In genomic region chr4:128646762-128647161, GRCm38 (mm10) we compare ENCODE assay signal across 23 mouse cellular contexts. TPM values are rescaled to one million over a fixed set of nuclear protein-coding genes. Genes with fewer than 3 reads are reported as not detected.
DNase-seq lines count a peak whose midpoint lies in the region; ATAC-seq lines count a peak whose summit lies in the region.
"Had no signal": no experiment of that assay in that cellular context is flagged by ENCODE, and none has a peak within 500 bp of the region (broad histone marks: within the 10 kb centered on the region; RNA-seq: fewer than 3 reads in every experiment).

No protein-coding gene starts in this region.

- H3K9me3 ChIP-seq in heart, embryonic 10.5 days, result no peaks in the 10 kb centered on the region
- H3K9me3 ChIP-seq in kidney, embryonic 16.5 days (ENCODE audit: low read length), result no peaks in the 10 kb centered on the region
- H3K9me3 ChIP-seq in kidney, embryonic 14.5 days (ENCODE audit: control insufficient read depth, low read length), result no peaks in the 10 kb centered on the region
- H3K9me3 ChIP-seq in embryonic facial prominence, embryonic 11.5 days (replicated peaks; ENCODE audit: control insufficient read depth, low read length), result no peaks in the 10 kb centered on the region
- H3K9me3 ChIP-seq: embryonic facial prominence, embryonic 15.5 days; forebrain, embryonic 10.5 days; heart, embryonic 12.5 days; hindbrain, embryonic 15.5 days had no signal

- ATAC-seq in kidney, embryonic 16.5 days (ENCODE audit: low FRiP score, low TSS enrichment), result no peak
- ATAC-seq in kidney, embryonic 14.5 days (ENCODE audit: low FRiP score, low TSS enrichment), result no peak
- no peak for ATAC-seq in embryonic facial prominence, embryonic 11.5 days (replicated peaks; ENCODE audit: insufficient number of reproducible peaks, low FRiP score, low TSS enrichment, low read depth)
- ATAC-seq: forebrain, embryonic 14.5 days had no signal

- H3K4me1 ChIP-seq in heart, embryonic 10.5 days, result peaks cover 55% of the 10 kb centered on the region
- peaks cover 46% of the 10 kb centered on the region for H3K4me1 ChIP-seq in kidney, embryonic 16.5 days (ENCODE audit: insufficient read depth, low read length)
- H3K4me1 ChIP-seq in kidney, embryonic 14.5 days (ENCODE audit: control insufficient read depth, insufficient read depth, low read length), result peaks cover 27% of the 10 kb centered on the region
- H3K4me1 ChIP-seq in embryonic facial prominence, embryonic 11.5 days (ENCODE audit: control insufficient read depth, insufficient read depth, low read length), result 0 out of 2 replicates have a peak, but pooled peaks cover 3% of the 10 kb centered on the region

- peaks cover 5% of the 10 kb centered on the region; the same call in 1 of the 2 replicates for H3K27me3 ChIP-seq in heart, embryonic 10.5 days (ENCODE audit: insufficient read depth, poor library complexity, severe bottlenecking)
- H3K27me3 ChIP-seq in kidney, embryonic 16.5 days (ENCODE audit: insufficient read depth, low read length), result no peaks in the 10 kb centered on the region
- H3K27me3 ChIP-seq in kidney, embryonic 14.5 days (ENCODE audit: control insufficient read depth, insufficient read depth, low read length), result no peaks in the 10 kb centered on the region
- H3K27me3 ChIP-seq in embryonic facial prominence, embryonic 11.5 days (ENCODE audit: control insufficient read depth, insufficient read depth, low read length), result no peaks in the 10 kb centered on the region
- H3K27me3 ChIP-seq: embryonic facial prominence, embryonic 15.5 days; heart, embryonic 12.5 days; hindbrain, embryonic 15.5 days had no signal

- DNase-seq in heart, embryonic 10.5 days (ENCODE audit: low spot score), result peak; percentile 80
- no peak for DNase-seq in heart, adult 11 months
- DNase-seq in embryo, embryonic 10.5 days (ENCODE audit: low spot score), result peak; percentile 42
- DNase-seq in embryonic facial prominence, embryonic 11.5 days (ENCODE audit: low spot score), result peak; percentile 37
- DNase-seq in adrenal gland, adult 2 months, result no peak
- DNase-seq: adrenal gland, postnatal 14 days; cerebellum, adult 11-12 months; cerebellum, adult 9-10 months; cerebellum, postnatal 36 days; gastrocnemius, postnatal 36 days; heart, adult 18-20 months; heart, postnatal 36 days had no signal

- H3K4me3 ChIP-seq in heart, embryonic 10.5 days, result no peak overlapping the region
- no peak overlapping the region for H3K4me3 ChIP-seq in kidney, embryonic 16.5 days (ENCODE audit: low read length)
- no peak overlapping the region for H3K4me3 ChIP-seq in kidney, embryonic 14.5 days (ENCODE audit: low read length)
- H3K4me3 ChIP-seq in embryonic facial prominence, embryonic 11.5 days (ENCODE audit: low read depth, low read length), result no peak overlapping the region
- H3K4me3 ChIP-seq: embryonic facial prominence, embryonic 15.5 days; erythroblast, embryonic 14.5 days; forebrain, embryonic 10.5 days; heart, embryonic 12.5 days; hindbrain, embryonic 15.5 days had no signal

- WGBS in heart, embryonic 10.5 days, result 9% methylated on average over 7 of the region's 7 CpGs
- 11% methylated on average over 7 of the region's 7 CpGs for WGBS in kidney, embryonic 16.5 days
- 9% methylated on average over 7 of the region's 7 CpGs for WGBS in kidney, embryonic 14.5 days
- WGBS in embryonic facial prominence, embryonic 11.5 days, result 25% methylated on average over 7 of the region's 7 CpGs

- no peak overlapping the region for H3K4me2 ChIP-seq in kidney, embryonic 16.5 days (replicated peaks; ENCODE audit: low read depth, low read length)
- H3K4me2 ChIP-seq in kidney, embryonic 14.5 days (replicated peaks; ENCODE audit: low read depth, low read length), result no peak overlapping the region
- H3K4me2 ChIP-seq in embryonic facial prominence, embryonic 11.5 days (ENCODE audit: low read depth, low read length), result no peak overlapping the region
- H3K4me2 ChIP-seq: embryonic facial prominence, embryonic 15.5 days; heart, embryonic 12.5 days; hindbrain, embryonic 15.5 days had no signal

- no peak overlapping the region for H3K9ac ChIP-seq in kidney, embryonic 16.5 days (replicated peaks; ENCODE audit: low read length)
- no peak overlapping the region for H3K9ac ChIP-seq in kidney, embryonic 14.5 days (ENCODE audit: low read depth, low read length)
- no peak overlapping the region for H3K9ac ChIP-seq in embryonic facial prominence, embryonic 11.5 days (replicated peaks; ENCODE audit: low read length)
- H3K9ac ChIP-seq: embryonic facial prominence, embryonic 15.5 days; heart, embryonic 12.5 days; hindbrain, embryonic 15.5 days had no signal

- H3K36me3 ChIP-seq in heart, embryonic 10.5 days, result no peaks in the 10 kb centered on the region
- no peaks in the 10 kb centered on the region for H3K36me3 ChIP-seq in kidney, embryonic 16.5 days (ENCODE audit: insufficient read depth, low read length)
- no peaks in the 10 kb centered on the region for H3K36me3 ChIP-seq in kidney, embryonic 14.5 days (ENCODE audit: control insufficient read depth, insufficient read depth, low read length)
- no peaks in the 10 kb centered on the region for H3K36me3 ChIP-seq in embryonic facial prominence, embryonic 11.5 days (replicated peaks; ENCODE audit: control insufficient read depth, insufficient read depth, low read depth, low read length)
- H3K36me3 ChIP-seq: embryonic facial prominence, embryonic 15.5 days; forebrain, embryonic 10.5 days; heart, embryonic 12.5 days; hindbrain, embryonic 15.5 days had no signal

- H3K27ac ChIP-seq in heart, embryonic 10.5 days, result no peak overlapping the region
- peak overlapping the region; percentile 31 for H3K27ac ChIP-seq in kidney, embryonic 16.5 days (ENCODE audit: low read length)
- H3K27ac ChIP-seq in kidney, embryonic 14.5 days (ENCODE audit: low read depth, low read length), result no peak overlapping the region
- no peak overlapping the region for H3K27ac ChIP-seq in embryonic facial prominence, embryonic 11.5 days (replicated peaks; ENCODE audit: low read depth, low read length)
- H3K27ac ChIP-seq: embryonic facial prominence, embryonic 15.5 days; forebrain, embryonic 10.5 days; hindbrain, embryonic 15.5 days had no signal

RNA-seq across cellular contexts. Expression of gene Phc2, which starts 7.7 kb away (rescaled TPM):
- 24.5 and 35.2 TPM in 2 replicates for polyA plus RNA-seq in heart, embryonic 10.5 days (2016; fragmentation: Nextera tagmentation; extraction: Ambion mirVana)
- 19.4 and 21.4 TPM in 2 replicates for polyA plus RNA-seq in kidney, embryonic 16.5 days (2015; fragmentation: Nextera tagmentation; extraction: Ambion mirVana)
- 46.6 and 50.2 TPM in 2 replicates for polyA plus RNA-seq in kidney, embryonic 14.5 days (2014; fragmentation: Nextera tagmentation; extraction: Ambion mirVana)
- 65.7 and 68.0 TPM in 2 replicates for polyA plus RNA-seq in embryonic facial prominence, embryonic 11.5 days (2014; fragmentation: Nextera tagmentation; extraction: Ambion mirVana)
- 10 to 100 TPM; 72.6 to 91.6 TPM for total RNA-seq in adrenal gland, adult 2 months (2021)
- 84.0 and 89.4 TPM in 2 replicates for polyA plus RNA-seq in adrenal gland, adult 2 months (2012; rRNA removed)

RNA-seq across cellular contexts. Expression of gene Tlr12, which starts 28.3 kb away (rescaled TPM):
- polyA plus RNA-seq in heart, embryonic 10.5 days (2016; fragmentation: Nextera tagmentation; extraction: Ambion mirVana), result 0.30 and 0.57 TPM in 2 replicates
- polyA plus RNA-seq in kidney, embryonic 16.5 days (2015; fragmentation: Nextera tagmentation; extraction: Ambion mirVana), result 3.5 and 4.3 TPM in 2 replicates
- 0.91 and 1.1 TPM in 2 replicates for polyA plus RNA-seq in kidney, embryonic 14.5 days (2014; fragmentation: Nextera tagmentation; extraction: Ambion mirVana)
- polyA plus RNA-seq in embryonic facial prominence, embryonic 11.5 days (2014; fragmentation: Nextera tagmentation; extraction: Ambion mirVana), result 0.10 and 0.60 TPM in 2 replicates
- total RNA-seq in adrenal gland, adult 2 months (2021), result 1 to 10 TPM in 1 of 2 experiments, under 1 TPM in 1; 0.46 to 1.0 TPM
- polyA plus RNA-seq in adrenal gland, adult 2 months (2012; rRNA removed), result 0.97 and 1.5 TPM in 2 replicates
- total RNA-seq: gastrocnemius, adult 8-10 months; MEL had no signal
- polyA plus RNA-seq: C2C12 had no signal

RNA-seq across cellular contexts. Expression of gene Zscan20, which starts 36.9 kb away (rescaled TPM):
- 5.0 and 5.1 TPM in 2 replicates for polyA plus RNA-seq in heart, embryonic 10.5 days (2016; fragmentation: Nextera tagmentation; extraction: Ambion mirVana)
- polyA plus RNA-seq in kidney, embryonic 16.5 days (2015; fragmentation: Nextera tagmentation; extraction: Ambion mirVana), result 4.8 and 6.6 TPM in 2 replicates
- polyA plus RNA-seq in kidney, embryonic 14.5 days (2014; fragmentation: Nextera tagmentation; extraction: Ambion mirVana), result 3.2 and 4.4 TPM in 2 replicates
- 2.9 and 4.1 TPM in 2 replicates for polyA plus RNA-seq in embryonic facial prominence, embryonic 11.5 days (2014; fragmentation: Nextera tagmentation; extraction: Ambion mirVana)
- 1 to 10 TPM; 3.9 to 5.1 TPM for total RNA-seq in adrenal gland, adult 2 months (2021)
- 1.4 and 1.6 TPM in 2 replicates for polyA plus RNA-seq in adrenal gland, adult 2 months (2012; rRNA removed)

Comparison
In these comparisons a context has a peak if more than half of its experiments do, and no peak if none do; other contexts are left out.
1. DNase-seq: peak in heart, embryonic 10.5 days (single experiment), embryo, embryonic 10.5 days (single experiment) and embryonic facial prominence, embryonic 11.5 days (single experiment); none in heart, adult 11 months (single experiment) and adrenal gland, adult 2 months (single experiment).